Mouse (Mus musculus): ENCODE data around the gene Olfr94. TPM values are rescaled to one million over a fixed set of nuclear protein-coding genes. Genes with fewer than 3 reads are reported as not detected.

Gene Olfr94
- polyA plus RNA-seq, 1 experiment, result not detected

GRCm38 (mm10) chr17:37193656-37194055 is 7.1 kb downstream of the Olfr94 start, which contains the start of gene Ubd:
TSS of gene Ubd (plus strand) at chr17:37193892.
- no peaks in the 10 kb centered on the region for H3K4me1 ChIP-seq (ENCODE audit: control insufficient read depth, insufficient read depth, low read length)
- no peaks in the 10 kb centered on the region; the same call in 1 of the 2 replicates for H3K27me3 ChIP-seq (ENCODE audit: control insufficient read depth, insufficient read depth, low read length)
- H3K27ac ChIP-seq (ENCODE audit: insufficient read depth, low read length), result no peak within 1 kb of the TSS
- no peak within 1 kb of the TSS for H3K4me3 ChIP-seq (replicated peaks; ENCODE audit: insufficient read depth, low read depth, low read length)
- TF ChIP-seq POLR2A (IDR thresholded peaks at IDR 0.05; ENCODE audit: borderline replicate concordance, insufficient read depth, low read length), result no peak
- WGBS, result 82% methylated on average over 2 of the region's 2 CpGs
- DNase-seq, result no peak

- Histone ChIP-seq H3K4me1 (ENCODE audit: control insufficient read depth, insufficient read depth, low read length) (no peaks in the 10 kb centered on the region), H3K27ac (ENCODE audit: insufficient read depth, low read length) (no peak overlapping the region), H3K27me3 (ENCODE audit: control insufficient read depth, insufficient read depth, low read length) (no peaks in the 10 kb centered on the region; the same call in 1 of the 2 replicates), H3K4me3 (replicated peaks; ENCODE audit: insufficient read depth, low read depth, low read length) (no peak overlapping the region)
- DNase-seq, result no peak
- no peak for TF ChIP-seq CTCF (IDR thresholded peaks at IDR 0.05; ENCODE audit: borderline replicate concordance, insufficient read depth, low read depth, low read length)
- no peak for TF ChIP-seq POLR2A (IDR thresholded peaks at IDR 0.05; ENCODE audit: borderline replicate concordance, insufficient read depth, low read length)
These were observed 7.8 kb downstream of the Olfr94 start for GRCm38 (mm10) chr17:37193032-37193431.

- H3K27ac ChIP-seq (ENCODE audit: insufficient read depth, low read length), result no peak overlapping the region
- H3K27me3 ChIP-seq (ENCODE audit: control insufficient read depth, insufficient read depth, low read length), result no peaks in the 10 kb centered on the region; the same call in 1 of the 2 replicates
- peak in 1 of 2 experiments; percentile 25 for DNase-seq
- no peak overlapping the region for H3K4me3 ChIP-seq (replicated peaks; ENCODE audit: insufficient read depth, low read depth, low read length)
- 43% methylated on average over 2 of the region's 2 CpGs for WGBS
- no peak for TF ChIP-seq CTCF (IDR thresholded peaks at IDR 0.05; ENCODE audit: borderline replicate concordance, insufficient read depth, low read depth, low read length)
- TF ChIP-seq POLR2A (IDR thresholded peaks at IDR 0.05; ENCODE audit: borderline replicate concordance, insufficient read depth, low read length), result no peak
- no peaks in the 10 kb centered on the region for H3K4me1 ChIP-seq (ENCODE audit: control insufficient read depth, insufficient read depth, low read length)
These were observed 10.1 kb downstream of the Olfr94 start for GRCm38 (mm10) chr17:37190711-37191110.

- Histone ChIP-seq H3K27me3 (ENCODE audit: control insufficient read depth, insufficient read depth, low read length) (no peaks in the 10 kb centered on the region; the same call in 1 of the 2 replicates), H3K27ac (ENCODE audit: insufficient read depth, low read length) (no peak overlapping the region), H3K4me3 (replicated peaks; ENCODE audit: insufficient read depth, low read depth, low read length) (no peak overlapping the region), H3K4me1 (ENCODE audit: control insufficient read depth, insufficient read depth, low read length) (no peaks in the 10 kb centered on the region)
- 55% methylated on average over 6 of the region's 6 CpGs for WGBS
- TF ChIP-seq POLR2A (IDR thresholded peaks at IDR 0.05; ENCODE audit: borderline replicate concordance, insufficient read depth, low read length), result no peak
- no peak for TF ChIP-seq CTCF (IDR thresholded peaks at IDR 0.05; ENCODE audit: borderline replicate concordance, insufficient read depth, low read depth, low read length)
- DNase-seq, result no peak
These were observed 15.3 kb downstream of the Olfr94 start for GRCm38 (mm10) chr17:37185474-37185873.

- no peak for DNase-seq
- Histone ChIP-seq H3K4me3 (replicated peaks; ENCODE audit: insufficient read depth, low read depth, low read length) (no peak within 1 kb of the TSS), H3K27me3 (ENCODE audit: control insufficient read depth, insufficient read depth, low read length) (no peaks in the 10 kb centered on the region), H3K27ac (ENCODE audit: insufficient read depth, low read length) (no peak within 1 kb of the TSS), H3K4me1 (ENCODE audit: control insufficient read depth, insufficient read depth, low read length) (no peaks in the 10 kb centered on the region)
- TF ChIP-seq CTCF (IDR thresholded peaks at IDR 0.05; ENCODE audit: borderline replicate concordance, insufficient read depth, low read depth, low read length) (no peak), POLR2A (IDR thresholded peaks at IDR 0.05; ENCODE audit: borderline replicate concordance, insufficient read depth, low read length) (no peak)
These were observed 39.4 kb downstream of the Olfr94 start, which contains the start of gene Olfr93 for GRCm38 (mm10) chr17:37161394-37161793. TSS of gene Olfr93 (minus strand) at chr17:37161494.

Other genes with a start within 250 kb of the Olfr94 start
- gene Ppp1r11, start 249.3 kb downstream of the Olfr94 start, polyA plus RNA-seq (2012; rRNA removed), result 196 and 206 TPM in 2 replicates
- 37.5 and 40.6 TPM in 2 replicates for gene Znrd1, start 242.4 kb downstream of the Olfr94 start, polyA plus RNA-seq (2012; rRNA removed)
- 6.7 and 7.8 TPM in 2 replicates for gene Znrd1as, start 242.4 kb downstream of the Olfr94 start, polyA plus RNA-seq (2012; rRNA removed)
- 0.29 TPM in 1 of 2 replicates, not detected in the other for gene 2410137M14Rik, start 219.8 kb downstream of the Olfr94 start, polyA plus RNA-seq (2012; rRNA removed)
- gene H2-M5, start 211.5 kb downstream of the Olfr94 start, polyA plus RNA-seq (2012; rRNA removed), result 0.55 and 0.77 TPM in 2 replicates
- 10.3 and 12.0 TPM in 2 replicates for gene Zfp57, start 199.8 kb downstream of the Olfr94 start, polyA plus RNA-seq (2012; rRNA removed)
- gene Mog, start 177.6 kb downstream of the Olfr94 start, polyA plus RNA-seq (2012; rRNA removed), result 145 and 178 TPM in 2 replicates
- gene Gabbr1, start 155.0 kb downstream of the Olfr94 start, polyA plus RNA-seq (2012; rRNA removed), result 403 and 405 TPM in 2 replicates
- not detected in 2 replicates for gene Olfr90, start 112.5 kb downstream of the Olfr94 start, polyA plus RNA-seq (2012; rRNA removed)
- gene Olfr91, start 102.7 kb downstream of the Olfr94 start, polyA plus RNA-seq (2012; rRNA removed), result not detected in 2 replicates
- gene Olfr92, start 80.9 kb downstream of the Olfr94 start, polyA plus RNA-seq (2012; rRNA removed), result not detected in 2 replicates
- gene Olfr93, start 39.5 kb downstream of the Olfr94 start, polyA plus RNA-seq (2012; rRNA removed), result not detected in 2 replicates
- not detected in 2 replicates for gene Ubd, start 7.1 kb downstream of the Olfr94 start, polyA plus RNA-seq (2012; rRNA removed)
- 0.03 TPM in 1 of 2 replicates, not detected in the other for gene Olfr95, start 12.1 kb upstream of the Olfr94 start, polyA plus RNA-seq (2012; rRNA removed)
- not detected in 2 replicates for gene Olfr96, start 19.2 kb upstream of the Olfr94 start, polyA plus RNA-seq (2012; rRNA removed)
- gene Olfr97, start 36.3 kb upstream of the Olfr94 start, polyA plus RNA-seq (2012; rRNA removed), result not detected in 2 replicates
- gene Olfr98, start 62.8 kb upstream of the Olfr94 start, polyA plus RNA-seq (2012; rRNA removed), result not detected in 2 replicates
- gene H2-M3, start 69.2 kb upstream of the Olfr94 start, polyA plus RNA-seq (2012; rRNA removed), result 2.9 and 3.0 TPM in 2 replicates
- not detected in 2 replicates for gene Olfr99, start 82.5 kb upstream of the Olfr94 start, polyA plus RNA-seq (2012; rRNA removed)
- not detected in 2 replicates for gene Olfr101, start 103.3 kb upstream of the Olfr94 start, polyA plus RNA-seq (2012; rRNA removed)
- gene Olfr102, start 116.1 kb upstream of the Olfr94 start, polyA plus RNA-seq (2012; rRNA removed), result not detected in 2 replicates
- not detected in 2 replicates for gene Olfr103, start 138.7 kb upstream of the Olfr94 start, polyA plus RNA-seq (2012; rRNA removed)
- not detected in 2 replicates for gene Olfr104-ps, start 158.6 kb upstream of the Olfr94 start, polyA plus RNA-seq (2012; rRNA removed)
- gene Olfr105-ps, start 178.0 kb upstream of the Olfr94 start, polyA plus RNA-seq (2012; rRNA removed), result not detected in 2 replicates
- not detected in 2 replicates for gene Olfr106-ps, start 189.4 kb upstream of the Olfr94 start, polyA plus RNA-seq (2012; rRNA removed)
- not detected in 2 replicates for gene Olfr107, start 198.2 kb upstream of the Olfr94 start, polyA plus RNA-seq (2012; rRNA removed)
- not detected in 2 replicates for gene Olfr108, start 244.5 kb upstream of the Olfr94 start, polyA plus RNA-seq (2012; rRNA removed)

Measured in cerebellum, adult 2 months (tissue).